In the genomic region with DNA sequence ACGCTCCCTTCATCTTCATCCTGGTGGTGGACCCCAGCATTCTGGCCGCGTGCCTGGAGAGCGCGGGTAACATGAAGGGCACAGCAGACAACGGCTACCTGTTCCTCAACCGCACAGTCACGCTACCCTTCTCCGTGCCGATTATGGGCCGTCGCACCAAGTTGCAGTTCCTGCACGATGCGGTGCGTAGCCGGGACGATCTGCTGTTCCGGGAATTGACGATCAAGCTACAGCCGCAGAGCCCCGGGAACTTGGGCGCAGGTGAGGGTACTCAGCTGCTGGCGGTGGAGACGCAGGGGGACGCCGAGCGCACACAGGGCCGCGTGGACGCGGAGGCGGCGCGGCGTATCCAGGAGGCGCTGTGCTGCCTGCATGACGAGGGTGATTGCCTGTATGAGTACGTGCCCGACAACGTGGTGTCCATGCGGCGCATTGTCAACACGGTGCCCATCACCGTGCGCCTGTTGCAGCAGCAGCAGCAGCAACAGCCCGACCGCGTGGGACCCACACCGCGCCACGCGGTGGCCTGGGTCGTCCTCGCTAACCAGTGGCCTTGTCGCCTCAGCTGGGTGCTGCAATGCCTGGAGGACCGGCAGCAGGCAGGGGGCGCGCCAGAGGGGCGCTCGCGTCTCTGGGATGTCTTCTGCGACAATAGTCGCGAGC, we compare ENCODE assay signal across 8 mouse cellular contexts. TPM values are rescaled to one million over a fixed set of nuclear protein-coding genes. Genes with fewer than 3 reads are reported as not detected.
DNase-seq lines count a peak whose midpoint lies in the region; ATAC-seq and TF ChIP-seq lines count a peak whose summit lies in the region.

No protein-coding gene starts in this region.

- H3K9me3 ChIP-seq in forebrain, postnatal 0 days (ENCODE audit: low read length), result no peaks in the 10 kb centered on the region
- H3K9me3 ChIP-seq in hindbrain, embryonic 11.5 days (ENCODE audit: control insufficient read depth, low read length), result no peaks in the 10 kb centered on the region

- H3K27ac ChIP-seq in forebrain, postnatal 0 days (ENCODE audit: low read depth, low read length), result no peak overlapping the region
- no peak overlapping the region for H3K27ac ChIP-seq in hindbrain, embryonic 11.5 days (ENCODE audit: low read depth, low read length)

- H3K4me3 ChIP-seq in forebrain, postnatal 0 days (ENCODE audit: low read depth, low read length), result peak overlapping the region; percentile 37
- H3K4me3 ChIP-seq in hindbrain, embryonic 11.5 days (ENCODE audit: low read depth, low read length), result peak overlapping the region; percentile 31

- peak overlapping the region; percentile 77 for H3K4me2 ChIP-seq in forebrain, postnatal 0 days (ENCODE audit: low read depth)
- H3K4me2 ChIP-seq in hindbrain, embryonic 11.5 days (replicated peaks; ENCODE audit: low read depth, low read length), result peak overlapping the region; percentile 66

- peak; percentile 82 for TF ChIP-seq CTCF in forebrain, postnatal 0 days (IDR thresholded peaks at IDR 0.05; ENCODE audit: low read depth)

- peaks cover 22% of the 10 kb centered on the region for H3K4me1 ChIP-seq in forebrain, postnatal 0 days (ENCODE audit: insufficient read depth)
- H3K4me1 ChIP-seq in hindbrain, embryonic 11.5 days (replicated peaks; ENCODE audit: control insufficient read depth, insufficient read depth, low read length), result peaks cover 9% of the 10 kb centered on the region

- peak overlapping the region; percentile 62 for H3K9ac ChIP-seq in forebrain, postnatal 0 days
- peak overlapping the region; percentile 42; the same call in 1 of the 2 replicates for H3K9ac ChIP-seq in hindbrain, embryonic 11.5 days (ENCODE audit: low read depth, low read length)

- ATAC-seq in forebrain, postnatal 0 days, result peak; percentile 83
- ATAC-seq in hindbrain, embryonic 11.5 days (ENCODE audit: low FRiP score), result peak; percentile 67
- ATAC-seq in erythroid progenitor cell, adult 5-6 weeks (replicated peaks; ENCODE audit: low FRiP score, poor library complexity, severe bottlenecking), result no peak

- 1% methylated on average over 63 of the region's 64 CpGs for WGBS in forebrain, postnatal 0 days
- 2% methylated on average over 63 of the region's 64 CpGs for WGBS in hindbrain, embryonic 11.5 days

- H3K36me3 ChIP-seq in forebrain, postnatal 0 days (ENCODE audit: insufficient read depth), result 0 out of 2 replicates have a peak, but pooled peaks cover under 1% of the 10 kb centered on the region
- H3K36me3 ChIP-seq in hindbrain, embryonic 11.5 days (ENCODE audit: control insufficient read depth, insufficient read depth, low read length), result no peaks in the 10 kb centered on the region

- peaks cover 39% of the 10 kb centered on the region for H3K27me3 ChIP-seq in forebrain, postnatal 0 days (ENCODE audit: insufficient read depth, low read length)
- peaks cover 64% of the 10 kb centered on the region for H3K27me3 ChIP-seq in hindbrain, embryonic 11.5 days (ENCODE audit: control insufficient read depth, insufficient read depth, low read length)

- DNase-seq in ES-CJ7 (ENCODE audit: low read depth, low spot score), result peak; percentile 48
- DNase-seq in adrenal gland, postnatal 14 days, result peak; percentile 72
- DNase-seq in forebrain, postnatal 0 days, result peak; percentile 89
- DNase-seq in hindbrain, embryonic 11.5 days (ENCODE audit: low spot score), result peak; percentile 77
- peak; percentile 52 for DNase-seq in left cerebral cortex, adult 11 months (ENCODE audit: low spot score)
- DNase-seq in lung, postnatal 10 days, result peak; percentile 77
- DNase-seq in retina, postnatal 1 day, result peak; percentile 83

RNA-seq across cellular contexts. Expression of a gene that starts 6.2 kb away (rescaled TPM):
- 0.15 and 0.83 TPM in 2 replicates for total RNA-seq in adrenal gland, postnatal 14 days (2021)
- 2.0 and 3.4 TPM in 2 replicates for total RNA-seq in forebrain, postnatal 0 days (2014; rRNA removed)
- polyA plus RNA-seq in forebrain, postnatal 0 days (2015; fragmentation: Nextera tagmentation; extraction: Ambion mirVana), result 1.1 and 2.3 TPM in 2 replicates
- polyA plus RNA-seq in hindbrain, embryonic 11.5 days (2014; fragmentation: Nextera tagmentation; extraction: Ambion mirVana), result 0.10 and 0.17 TPM in 2 replicates
- total RNA-seq in erythroid progenitor cell, adult 5-6 weeks (2015; ENCODE audit: low replicate concordance), result not detected in 2 replicates
- total RNA-seq in erythroid progenitor cell, adult 5-6 weeks (2017; ENCODE audit: low replicate concordance), result not detected in 2 replicates

RNA-seq across cellular contexts. Expression of a gene that starts 15.7 kb away (rescaled TPM):
- total RNA-seq in adrenal gland, postnatal 14 days (2021), result 69.4 and 71.2 TPM in 2 replicates
- 28.5 and 28.8 TPM in 2 replicates for total RNA-seq in forebrain, postnatal 0 days (2014; rRNA removed)
- 38.7 and 38.8 TPM in 2 replicates for polyA plus RNA-seq in forebrain, postnatal 0 days (2015; fragmentation: Nextera tagmentation; extraction: Ambion mirVana)
- 45.7 and 49.8 TPM in 2 replicates for polyA plus RNA-seq in hindbrain, embryonic 11.5 days (2014; fragmentation: Nextera tagmentation; extraction: Ambion mirVana)
- 12.6 and 31.9 TPM in 2 replicates for total RNA-seq in erythroid progenitor cell, adult 5-6 weeks (2015; ENCODE audit: low replicate concordance)
- 3.5 and 5.8 TPM in 2 replicates for total RNA-seq in erythroid progenitor cell, adult 5-6 weeks (2017; ENCODE audit: low replicate concordance)

RNA-seq across cellular contexts. Expression of a gene that starts 15.7 kb away (rescaled TPM):
- 6.7 and 8.6 TPM in 2 replicates for total RNA-seq in adrenal gland, postnatal 14 days (2021)
- total RNA-seq in forebrain, postnatal 0 days (2014; rRNA removed), result 17.3 and 17.8 TPM in 2 replicates
- polyA plus RNA-seq in forebrain, postnatal 0 days (2015; fragmentation: Nextera tagmentation; extraction: Ambion mirVana), result 4.5 and 5.1 TPM in 2 replicates
- 2.4 and 2.5 TPM in 2 replicates for polyA plus RNA-seq in hindbrain, embryonic 11.5 days (2014; fragmentation: Nextera tagmentation; extraction: Ambion mirVana)
- total RNA-seq in erythroid progenitor cell, adult 5-6 weeks (2015; ENCODE audit: low replicate concordance), result 2.9 TPM in 2 replicates
- total RNA-seq in erythroid progenitor cell, adult 5-6 weeks (2017; ENCODE audit: low replicate concordance), result 0.13 and 0.15 TPM in 2 replicates

RNA-seq across cellular contexts. Expression of a gene that starts 39.0 kb away (rescaled TPM):
- 58.8 and 64.2 TPM in 2 replicates for total RNA-seq in adrenal gland, postnatal 14 days (2021)
- total RNA-seq in forebrain, postnatal 0 days (2014; rRNA removed), result 86.4 and 87.8 TPM in 2 replicates
- polyA plus RNA-seq in forebrain, postnatal 0 days (2015; fragmentation: Nextera tagmentation; extraction: Ambion mirVana), result 23.4 and 27.2 TPM in 2 replicates
- polyA plus RNA-seq in hindbrain, embryonic 11.5 days (2014; fragmentation: Nextera tagmentation; extraction: Ambion mirVana), result 4.2 and 5.8 TPM in 2 replicates
- total RNA-seq in erythroid progenitor cell, adult 5-6 weeks (2015; ENCODE audit: low replicate concordance), result 51.1 and 51.5 TPM in 2 replicates
- 54.5 and 74.7 TPM in 2 replicates for total RNA-seq in erythroid progenitor cell, adult 5-6 weeks (2017; ENCODE audit: low replicate concordance)

RNA-seq across cellular contexts. Expression of a gene that starts 53.2 kb away (rescaled TPM):
- 0.44 and 1.1 TPM in 2 replicates for total RNA-seq in adrenal gland, postnatal 14 days (2021)
- 0.31 and 1.2 TPM in 2 replicates for total RNA-seq in forebrain, postnatal 0 days (2014; rRNA removed)
- 0.09 and 0.16 TPM in 2 replicates for polyA plus RNA-seq in forebrain, postnatal 0 days (2015; fragmentation: Nextera tagmentation; extraction: Ambion mirVana)
- polyA plus RNA-seq in hindbrain, embryonic 11.5 days (2014; fragmentation: Nextera tagmentation; extraction: Ambion mirVana), result 0.22 and 0.38 TPM in 2 replicates
- not detected in 2 replicates for total RNA-seq in erythroid progenitor cell, adult 5-6 weeks (2015; ENCODE audit: low replicate concordance)
- 1.7 TPM in 1 of 2 replicates, not detected in the other for total RNA-seq in erythroid progenitor cell, adult 5-6 weeks (2017; ENCODE audit: low replicate concordance)
